Mouse (Mus musculus): ENCODE measurements around the gene Ocrl. TPM values are rescaled to one million over a fixed set of nuclear protein-coding genes. Genes with fewer than 3 reads are reported as not detected.

Ocrl gene
- polyA plus RNA-seq (2015; fragmentation: Nextera tagmentation; extraction: Ambion mirVana), result 24.9 and 28.7 TPM in 2 replicates

GRCm38 (mm10) chrX:47912306-47912792 is at the start of gene Ocrl:
Gene Ocrl (plus strand): TSS chrX:47912387.
- ATAC-seq (ENCODE audit: insufficient number of reproducible peaks, insufficient read depth, low FRiP score, low TSS enrichment, low read depth), result peak; percentile 75
- peak within 1 kb of the TSS; percentile 81 for H3K9ac ChIP-seq
- WGBS, result 16% methylated on average over 35 of the region's 35 CpGs
- peak within 1 kb of the TSS; percentile 60 for H3K4me3 ChIP-seq
- peaks cover 5% of the 10 kb centered on the region; the same call in 1 of the 2 replicates for H3K36me3 ChIP-seq
- peak within 1 kb of the TSS; percentile 78 for H3K27ac ChIP-seq
- peak within 1 kb of the TSS; percentile 61 for H3K4me2 ChIP-seq
- H3K9me3 ChIP-seq, result no peaks in the 10 kb centered on the region
- H3K4me1 ChIP-seq, result no peaks in the 10 kb centered on the region
- no peaks in the 10 kb centered on the region for H3K27me3 ChIP-seq

- no peak overlapping the region for H3K4me2 ChIP-seq
- H3K4me3 ChIP-seq, result no peak overlapping the region
- no peak overlapping the region for H3K9ac ChIP-seq
- peaks cover 4% of the 10 kb centered on the region; the same call in 1 of the 2 replicates for H3K36me3 ChIP-seq
- no peak for ATAC-seq (ENCODE audit: insufficient number of reproducible peaks, insufficient read depth, low FRiP score, low TSS enrichment, low read depth)
- no peaks in the 10 kb centered on the region for H3K27me3 ChIP-seq
- H3K9me3 ChIP-seq, result no peaks in the 10 kb centered on the region
- no peaks in the 10 kb centered on the region for H3K4me1 ChIP-seq
- WGBS, result 47% methylated on average over 2 of the region's 2 CpGs
- no peak overlapping the region for H3K27ac ChIP-seq
Measured at GRCm38 (mm10) chrX:47880052-47880451, 32.1 kb upstream of the Ocrl start.

- no peak overlapping the region for H3K9ac ChIP-seq
- H3K4me1 ChIP-seq, result no peaks in the 10 kb centered on the region
- H3K4me2 ChIP-seq, result no peak overlapping the region
- no peak overlapping the region for H3K27ac ChIP-seq
- WGBS, result 63% methylated on average over 6 of the region's 6 CpGs
- no peaks in the 10 kb centered on the region for H3K9me3 ChIP-seq
- no peak for ATAC-seq (ENCODE audit: insufficient number of reproducible peaks, insufficient read depth, low FRiP score, low TSS enrichment, low read depth)
- no peak overlapping the region for H3K4me3 ChIP-seq
- H3K36me3 ChIP-seq, result peaks cover 4% of the 10 kb centered on the region; the same call in 1 of the 2 replicates
- H3K27me3 ChIP-seq, result no peaks in the 10 kb centered on the region
Measured at GRCm38 (mm10) chrX:47882813-47883212, 29.4 kb upstream of the Ocrl start.

GRCm38 (mm10) chrX:47887401-47887800 is 24.8 kb upstream of the Ocrl start:
- ATAC-seq (ENCODE audit: insufficient number of reproducible peaks, insufficient read depth, low FRiP score, low TSS enrichment, low read depth), result no peak
- H3K27ac ChIP-seq, result no peak overlapping the region
- H3K4me2 ChIP-seq, result no peak overlapping the region
- H3K36me3 ChIP-seq, result peaks cover 4% of the 10 kb centered on the region; the same call in 1 of the 2 replicates
- H3K27me3 ChIP-seq, result no peaks in the 10 kb centered on the region
- no peaks in the 10 kb centered on the region for H3K4me1 ChIP-seq
- WGBS, result 57% methylated on average over 2 of the region's 2 CpGs
- H3K4me3 ChIP-seq, result no peak overlapping the region
- H3K9ac ChIP-seq, result no peak overlapping the region
- H3K9me3 ChIP-seq, result no peaks in the 10 kb centered on the region

- ATAC-seq (ENCODE audit: insufficient number of reproducible peaks, insufficient read depth, low FRiP score, low TSS enrichment, low read depth), result no peak
Measured at GRCm38 (mm10) chrX:47891243-47891906, 20.8 kb upstream of the Ocrl start.

GRCm38 (mm10) chrX:47891907-47892430 is 20.2 kb upstream of the Ocrl start:
- peak; percentile 56; the same call in 1 of the 2 replicates for ATAC-seq (ENCODE audit: insufficient number of reproducible peaks, insufficient read depth, low FRiP score, low TSS enrichment, low read depth)
- 11% methylated on average over 35 of the region's 36 CpGs for WGBS
- peak overlapping the region; percentile 59 for H3K4me2 ChIP-seq

More at GRCm38 (mm10) chrX:47891243-47891906, 20.8 kb upstream of the Ocrl start:
- Histone ChIP-seq H3K4me3 (peak overlapping the region; percentile 59), H3K36me3 (no peaks in the 10 kb centered on the region), H3K9ac (peak overlapping the region; percentile 81), H3K27ac (peak overlapping the region; percentile 83), H3K27me3 (no peaks in the 10 kb centered on the region), H3K9me3 (no peaks in the 10 kb centered on the region), H3K4me1 (no peaks in the 10 kb centered on the region), H3K4me2 (peak overlapping the region; percentile 59)
- WGBS, result 23% methylated on average over 11 of the region's 12 CpGs

GRCm38 (mm10) chrX:47892431-47893024 is 19.7 kb upstream of the Ocrl start, which contains the start of gene Smarca1:
Gene Smarca1 (minus strand): TSS chrX:47892974.
- peak within 1 kb of the TSS; percentile 81 for H3K9ac ChIP-seq
- H3K27ac ChIP-seq, result peak within 1 kb of the TSS; percentile 83
- H3K36me3 ChIP-seq, result no peaks in the 10 kb centered on the region
- no peaks in the 10 kb centered on the region for H3K9me3 ChIP-seq
- no peaks in the 10 kb centered on the region for H3K27me3 ChIP-seq
- H3K4me1 ChIP-seq, result no peaks in the 10 kb centered on the region
- peak; percentile 67; the same call in 1 of the 2 replicates for ATAC-seq (ENCODE audit: insufficient number of reproducible peaks, insufficient read depth, low FRiP score, low TSS enrichment, low read depth)
- H3K4me3 ChIP-seq, result peak within 1 kb of the TSS; percentile 59
- peak within 1 kb of the TSS; percentile 59 for H3K4me2 ChIP-seq
- 25% methylated on average over 17 of the region's 17 CpGs for WGBS

More at GRCm38 (mm10) chrX:47891907-47892430, 20.2 kb upstream of the Ocrl start:
- H3K9me3 ChIP-seq, result no peaks in the 10 kb centered on the region
- no peaks in the 10 kb centered on the region for H3K27me3 ChIP-seq
- H3K4me3 ChIP-seq, result peak overlapping the region; percentile 59
- H3K36me3 ChIP-seq, result no peaks in the 10 kb centered on the region
- no peaks in the 10 kb centered on the region for H3K4me1 ChIP-seq
- H3K27ac ChIP-seq, result peak overlapping the region; percentile 83
- H3K9ac ChIP-seq, result peak overlapping the region; percentile 81

GRCm38 (mm10) chrX:47912904-47913542 is 836 bp downstream of the Ocrl start:
- no peaks in the 10 kb centered on the region for H3K4me1 ChIP-seq
- peak overlapping the region; percentile 61 for H3K4me2 ChIP-seq
- peaks cover 5% of the 10 kb centered on the region; the same call in 1 of the 2 replicates for H3K36me3 ChIP-seq
- H3K27me3 ChIP-seq, result no peaks in the 10 kb centered on the region
- ATAC-seq (ENCODE audit: insufficient number of reproducible peaks, insufficient read depth, low FRiP score, low TSS enrichment, low read depth), result no peak
- WGBS, result 22% methylated on average over 8 of the region's 8 CpGs
- no peak overlapping the region for H3K27ac ChIP-seq
- H3K9ac ChIP-seq, result peak overlapping the region; percentile 81
- no peaks in the 10 kb centered on the region for H3K9me3 ChIP-seq
- H3K4me3 ChIP-seq, result peak overlapping the region; percentile 60

GRCm38 (mm10) chrX:47913543-47913938 is 1.4 kb downstream of the Ocrl start:
- H3K4me3 ChIP-seq, result no peak overlapping the region
- H3K4me2 ChIP-seq, result peak overlapping the region; percentile 61; the same call in 1 of the 2 replicates
- 79% methylated on average over 7 of the region's 7 CpGs for WGBS

GRCm38 (mm10) chrX:47916831-47917230 is 4.6 kb downstream of the Ocrl start:
- Histone ChIP-seq H3K4me2 (no peak overlapping the region), H3K4me3 (no peak overlapping the region), H3K9ac (no peak overlapping the region), H3K36me3 (peaks cover 5% of the 10 kb centered on the region; the same call in 1 of the 2 replicates), H3K27me3 (no peaks in the 10 kb centered on the region), H3K27ac (no peak overlapping the region), H3K9me3 (no peaks in the 10 kb centered on the region), H3K4me1 (no peaks in the 10 kb centered on the region)
- no peak for ATAC-seq (ENCODE audit: insufficient number of reproducible peaks, insufficient read depth, low FRiP score, low TSS enrichment, low read depth)
- 69% methylated on average over 1 of the region's 1 CpGs for WGBS

More at GRCm38 (mm10) chrX:47913543-47913938, 1.4 kb downstream of the Ocrl start:
- Histone ChIP-seq H3K9me3 (no peaks in the 10 kb centered on the region), H3K9ac (no peak overlapping the region), H3K27ac (no peak overlapping the region), H3K36me3 (peaks cover 5% of the 10 kb centered on the region; the same call in 1 of the 2 replicates), H3K27me3 (no peaks in the 10 kb centered on the region), H3K4me1 (no peaks in the 10 kb centered on the region)
- no peak for ATAC-seq (ENCODE audit: insufficient number of reproducible peaks, insufficient read depth, low FRiP score, low TSS enrichment, low read depth)

- H3K4me2 ChIP-seq, result no peak overlapping the region
- H3K27me3 ChIP-seq, result no peaks in the 10 kb centered on the region
- ATAC-seq (ENCODE audit: insufficient number of reproducible peaks, insufficient read depth, low FRiP score, low TSS enrichment, low read depth), result no peak
- no peak overlapping the region for H3K9ac ChIP-seq
- H3K4me3 ChIP-seq, result no peak overlapping the region
- H3K9me3 ChIP-seq, result no peaks in the 10 kb centered on the region
- peaks cover 5% of the 10 kb centered on the region; the same call in 1 of the 2 replicates for H3K36me3 ChIP-seq
- 71% methylated on average over 5 of the region's 5 CpGs for WGBS
- no peak overlapping the region for H3K27ac ChIP-seq
- no peaks in the 10 kb centered on the region for H3K4me1 ChIP-seq
Measured at GRCm38 (mm10) chrX:47920541-47920940, 8.4 kb downstream of the Ocrl start.
